Mouse (Mus musculus) bone marrow, adult 2 months (tissue): ENCODE results near the gene Hapln2.

Experiments used
- CTCF ChIP-seq: fragments of 200-500 bp; IDR thresholded peaks from 2 replicates; pipeline ENCODE4 v1.5.1; 2011; ENCODE audit warnings: low read length, control low read depth; ENCODE audit not compliant: control insufficient read depth, insufficient read depth
- POLR2A ChIP-seq: fragments of 200-500 bp; IDR thresholded peaks from 2 replicates; pipeline ENCODE4 v1.6.1; 2011; ENCODE audit warnings: low read depth, mild to moderate bottlenecking, control low read depth, low read length, borderline replicate concordance; ENCODE audit not compliant: control insufficient read depth

DNA sequence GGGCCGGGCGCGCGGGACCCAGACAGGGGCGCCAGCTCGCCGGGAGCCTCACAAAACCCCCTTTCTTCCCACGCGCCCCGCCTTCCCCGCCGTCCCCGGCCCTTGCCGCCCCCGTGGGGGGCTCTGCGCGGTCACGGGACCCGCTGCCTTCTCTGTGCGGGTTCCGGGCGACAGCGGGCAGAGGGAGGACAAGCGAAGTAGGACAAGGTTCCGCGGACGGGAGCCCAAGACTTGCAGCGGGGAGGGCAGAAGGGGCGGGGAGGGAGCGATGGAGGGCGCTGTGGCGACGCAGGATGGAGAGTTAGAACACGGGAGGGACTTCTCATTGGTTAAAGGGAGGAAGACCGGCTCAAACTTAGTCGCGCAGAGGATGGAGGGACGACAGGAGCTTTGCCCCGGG lies 27.2 kb downstream of the Hapln2 start, which contains the start of gene Bcan:
- TF ChIP-seq CTCF (no peak), POLR2A (no peak)
